Mouse (Mus musculus): Measurements from ENCODE around the gene Krtap15. TPM values are rescaled to one million over a fixed set of nuclear protein-coding genes. Genes with fewer than 3 reads are reported as not detected.

Krtap15 gene
- total RNA-seq (2021), result not detected

DNA sequence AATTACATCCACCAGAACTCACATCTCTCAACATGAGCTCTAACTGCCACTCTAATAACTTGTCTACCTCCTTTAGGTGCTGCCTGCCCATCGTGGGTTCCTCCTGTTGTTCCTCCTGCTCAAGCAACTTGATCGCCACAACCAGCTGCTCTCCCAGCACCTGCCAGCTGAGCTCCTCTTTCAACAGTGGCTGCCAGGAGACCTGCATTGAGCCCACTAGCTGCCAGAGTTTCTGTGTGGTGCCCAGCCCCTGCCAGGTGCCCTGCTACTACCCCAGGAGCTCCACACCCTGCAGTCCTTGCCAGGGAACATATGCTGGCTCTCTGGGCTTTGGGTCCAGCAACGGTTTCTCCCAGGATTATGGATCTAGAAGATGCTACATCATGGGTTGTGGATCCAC, at the start of gene Krtap15:
Krtap15 (plus strand) TSS at position 150 of the 400 bp plus-strand sequence.
- intact Hi-C loops (cut with DNase I), result loop anchor here (10.0 kb wide), 1 partner anchor 445 kb away; no protein-coding TSS in a partner anchor
- no peak for DNase-seq (ENCODE audit: low spot score in 2 of 2)

GRCm38 (mm10) chr16:88774106-88774505, 45.9 kb upstream of the Krtap15 start, which contains the start of gene 2310057N15Rik:
TSS of gene 2310057N15Rik (minus strand) at chr16:88774206.
- intact Hi-C loops (cut with DNase I), result no loop called here
- DNase-seq (ENCODE audit: low spot score in 2 of 2), result no peak

DNA sequence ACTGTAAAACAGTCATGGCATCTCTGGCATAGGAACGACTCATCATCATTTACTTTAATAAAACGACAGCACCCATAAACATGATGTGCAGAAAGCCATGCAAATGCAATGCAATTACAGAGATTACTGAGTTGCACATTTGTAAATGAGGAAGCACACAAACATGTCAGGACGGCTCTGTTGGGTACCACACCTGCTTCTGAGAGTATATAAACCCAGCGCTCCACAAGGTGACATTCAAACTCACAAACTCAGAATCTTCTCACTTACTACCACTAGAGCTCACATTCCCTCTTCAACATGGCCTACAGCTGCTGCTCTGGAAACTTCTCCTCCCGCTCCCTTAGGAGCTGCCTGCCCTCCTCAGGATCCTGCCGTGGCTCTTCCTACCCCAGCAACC, 42.4 kb upstream of the Krtap15 start, which contains the start of gene Gm5965:
Gm5965 (plus strand) TSS at position 301 of the 400 bp plus-strand sequence.
- intact Hi-C loops (cut with DNase I), result no loop called here
- no peak for DNase-seq (ENCODE audit: low spot score in 2 of 2)

GRCm38 (mm10) chr16:88786786-88787185, 33.2 kb upstream of the Krtap15 start:
- intact Hi-C loops (cut with DNase I), result no loop called here
- DNase-seq (ENCODE audit: low spot score in 2 of 2), result no peak

DNA sequence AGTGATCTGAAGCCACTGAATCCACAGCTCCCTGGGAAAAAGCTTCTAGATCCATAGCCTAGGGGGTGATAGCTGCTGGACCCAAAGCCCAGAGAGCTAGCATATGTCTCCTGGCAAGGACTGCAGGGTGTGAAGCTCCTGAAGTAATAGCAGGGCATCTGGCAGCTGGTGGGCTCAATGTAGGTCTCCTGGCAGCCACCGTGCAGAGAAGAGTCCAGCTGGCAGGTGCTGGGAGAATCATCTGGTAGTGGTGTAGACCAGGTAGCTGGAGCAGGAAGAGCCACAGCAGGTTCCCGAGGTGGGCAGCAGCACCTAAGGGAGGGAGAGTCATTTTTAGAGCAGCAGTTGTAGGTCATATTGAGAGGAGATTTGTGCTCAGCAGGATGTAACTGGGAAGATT, 8.2 kb upstream of the Krtap15 start, which contains the start of gene Gm20741:
Gm20741 (minus strand) TSS at position 394 of the 400 bp plus-strand sequence.
- intact Hi-C loops (cut with DNase I), result no loop called here
- DNase-seq (ENCODE audit: low spot score in 2 of 2), result no peak

DNA sequence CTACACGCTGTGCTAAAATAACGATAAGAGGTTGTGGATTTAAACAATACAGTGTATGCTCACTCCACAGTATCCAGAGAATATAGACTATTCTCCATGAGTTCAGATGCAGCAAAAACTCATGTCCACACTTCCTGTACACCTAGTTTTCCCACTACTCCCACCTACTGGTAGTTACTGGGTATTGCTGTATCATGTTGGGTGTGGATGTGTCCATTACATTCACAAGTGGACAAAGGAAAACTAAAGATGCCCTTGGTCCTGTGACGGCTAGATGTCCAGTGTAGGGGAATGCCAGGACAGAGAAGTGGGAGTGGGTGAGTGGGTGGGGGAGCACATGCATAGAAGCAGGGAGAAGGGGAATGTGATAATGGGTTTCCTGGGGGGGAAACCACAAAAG, 3.7 kb downstream of the Krtap15 start:
- intact Hi-C loops (cut with DNase I), result loop anchor here (10.0 kb wide), 1 partner anchor 449 kb away; no protein-coding TSS in a partner anchor

GRCm38 (mm10) chr16:88826095-88826652, 6.2 kb downstream of the Krtap15 start, which contains the start of gene Krtap14:
TSS of gene Krtap14 (minus strand) at chr16:88826145.
- no peak for DNase-seq (ENCODE audit: low spot score in 2 of 2)
- intact Hi-C loops (cut with DNase I), result loop anchor here (10.0 kb wide), 1 partner anchor 451 kb away; no protein-coding TSS in a partner anchor

More for the DNA sequence above, 3.7 kb downstream of the Krtap15 start:
- no peak for DNase-seq (ENCODE audit: low spot score in 2 of 2)

DNA sequence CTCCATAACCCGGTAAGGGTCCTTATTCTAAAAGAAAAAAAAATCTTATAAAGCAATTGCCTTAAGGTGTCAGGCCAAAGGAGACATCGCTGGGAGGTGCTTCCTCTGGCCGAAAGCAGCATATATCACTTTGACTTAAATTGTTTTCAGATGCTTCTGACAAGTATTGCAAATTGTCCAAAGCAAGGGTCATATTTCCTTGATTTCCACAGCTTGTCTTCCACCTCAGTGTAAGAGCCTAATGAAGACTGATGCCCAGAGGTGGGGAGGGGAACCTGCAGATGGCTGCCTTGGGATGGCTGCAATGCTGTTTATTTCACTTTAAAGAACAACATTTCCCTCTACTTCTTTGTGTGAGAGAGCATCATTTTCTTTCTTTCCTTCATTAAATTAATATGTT, 7.0 kb downstream of the Krtap15 start:
- intact Hi-C loops (cut with DNase I), result loop anchor here (10.0 kb wide), 1 partner anchor 452 kb away; no protein-coding TSS in a partner anchor
- DNase-seq (ENCODE audit: low spot score in 2 of 2), result no peak

DNA sequence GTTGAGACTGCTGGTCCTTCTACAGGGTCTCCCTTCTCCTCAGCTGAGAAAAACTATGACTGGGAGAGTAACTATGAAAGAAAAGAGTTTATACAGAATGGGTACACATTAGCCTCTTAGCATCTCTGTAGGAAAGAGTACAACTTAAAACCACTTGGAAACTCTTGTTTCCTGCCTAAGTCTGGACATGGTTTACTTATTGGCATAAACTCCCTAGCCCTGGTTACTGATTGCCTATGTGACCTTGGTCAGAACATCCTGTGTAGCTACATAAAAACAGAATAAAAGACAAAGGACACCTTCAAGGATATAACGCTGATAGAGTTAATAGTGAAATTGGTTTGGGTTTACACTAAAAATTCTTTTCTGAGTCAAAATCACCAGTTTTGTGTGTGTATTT, 27.3 kb downstream of the Krtap15 start:
- intact Hi-C loops (cut with DNase I), result no loop called here
- no peak for DNase-seq (ENCODE audit: low spot score in 2 of 2)

DNA sequence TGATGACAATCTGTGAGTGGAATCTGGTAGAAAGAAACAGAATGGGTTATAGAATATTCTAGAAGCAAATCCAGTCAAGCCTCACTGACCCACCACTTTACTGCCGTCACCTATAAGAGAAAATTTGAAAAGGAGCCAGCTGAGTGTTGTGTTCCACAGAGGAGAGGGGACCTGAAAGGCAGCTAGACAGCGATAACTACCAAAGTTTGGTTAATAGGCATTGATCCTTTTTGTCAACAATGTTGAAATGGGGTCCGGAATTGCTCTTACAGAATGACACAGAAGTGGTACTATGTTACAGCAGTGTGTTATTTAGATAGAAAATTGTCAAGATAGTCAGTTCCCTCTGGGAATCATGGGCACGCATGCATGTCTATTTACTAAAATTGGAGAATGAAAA, 28.5 kb downstream of the Krtap15 start:
- intact Hi-C loops (cut with DNase I), result no loop called here
- no peak for DNase-seq (ENCODE audit: low spot score in 2 of 2)

GRCm38 (mm10) chr16:88851450-88851849, 31.4 kb downstream of the Krtap15 start:
- no peak for DNase-seq (ENCODE audit: low spot score in 2 of 2)
- intact Hi-C loops (cut with DNase I), result no loop called here

GRCm38 (mm10) chr16:88864887-88865407, 44.9 kb downstream of the Krtap15 start:
- intact Hi-C loops (cut with DNase I), result no loop called here
- no peak for DNase-seq (ENCODE audit: low spot score in 2 of 2)

DNA sequence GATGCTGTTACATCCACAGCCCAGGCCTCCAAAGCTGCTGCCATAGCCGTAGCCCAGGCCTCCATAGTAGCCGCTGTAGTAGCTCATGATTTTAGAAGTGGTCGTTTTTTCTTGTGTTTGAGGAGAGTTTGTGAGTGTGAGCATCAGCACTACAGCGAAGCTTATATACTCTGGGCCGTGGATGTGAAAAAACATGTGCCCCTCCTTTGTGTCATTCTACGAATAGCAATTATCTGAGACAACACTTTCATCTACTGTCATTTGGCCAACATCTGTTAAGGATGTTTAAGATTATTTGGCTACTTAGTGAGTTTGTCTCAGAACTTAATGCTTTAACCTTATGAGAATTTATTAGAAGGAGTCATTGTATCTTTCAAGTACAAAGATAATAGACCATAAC, 49.3 kb downstream of the Krtap15 start, which contains the start of gene Krtap19-1:
Krtap19-1 (minus strand) TSS at position 101 of the 400 bp plus-strand sequence.
- intact Hi-C loops (cut with DNase I), result no loop called here
- no peak for DNase-seq (ENCODE audit: low spot score in 2 of 2)

DNA sequence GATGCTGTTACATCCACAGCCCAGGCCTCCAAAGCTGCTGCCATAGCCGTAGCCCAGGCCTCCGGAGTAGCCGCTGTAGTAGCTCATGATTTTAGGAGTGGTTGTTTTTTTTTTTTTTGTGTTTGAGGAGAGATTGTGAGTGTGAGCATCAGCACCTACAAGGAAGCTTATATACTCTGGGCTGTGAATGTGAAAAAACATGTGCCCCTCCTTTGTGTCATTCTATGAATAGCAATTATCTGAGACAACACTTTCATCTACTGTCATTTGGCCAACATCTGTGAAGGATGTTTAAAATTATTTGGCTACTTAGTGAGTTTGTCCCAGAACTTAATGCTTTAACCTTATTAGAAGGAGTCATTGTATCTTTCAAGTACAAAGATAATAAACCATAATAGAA, 54.2 kb downstream of the Krtap15 start, which contains the start of gene Krtap19-2:
Krtap19-2 (minus strand) TSS at position 101 of the 400 bp plus-strand sequence.
- intact Hi-C loops (cut with DNase I), result no loop called here

GRCm38 (mm10) chr16:88877938-88878337, 57.9 kb downstream of the Krtap15 start, which contains the start of gene Krtap19-3:
TSS of gene Krtap19-3 (minus strand) at chr16:88878038.
- intact Hi-C loops (cut with DNase I), result no loop called here
- DNase-seq (ENCODE audit: low spot score in 2 of 2), result no peak

More for the DNA sequence above, 54.2 kb downstream of the Krtap15 start, which contains the start of gene Krtap19-2:
- DNase-seq (ENCODE audit: low spot score in 2 of 2), result no peak

Other genes with a start within 250 kb of the Krtap15 start
- not detected for gene Krtap24-1, start 207.9 kb upstream of the Krtap15 start, total RNA-seq (2021)
- not detected for gene 2310079G19Rik, start 192.5 kb upstream of the Krtap15 start, total RNA-seq (2021)
- gene Krtap26-1, start 172.4 kb upstream of the Krtap15 start, total RNA-seq (2021), result not detected
- not detected for gene Krtap27-1, start 148.5 kb upstream of the Krtap15 start, total RNA-seq (2021)
- gene 2310061N02Rik, start 112.3 kb upstream of the Krtap15 start, total RNA-seq (2021), result not detected
- not detected for gene Krtap13-1, start 91.4 kb upstream of the Krtap15 start, total RNA-seq (2021)
- gene Krtap13, start 68.6 kb upstream of the Krtap15 start, total RNA-seq (2021), result not detected
- not detected for gene 2310034C09Rik, start 61.4 kb upstream of the Krtap15 start, total RNA-seq (2021)
- gene 2310057N15Rik, start 46.0 kb upstream of the Krtap15 start, total RNA-seq (2021), result not detected
- gene Gm5965, start 42.3 kb upstream of the Krtap15 start, total RNA-seq (2021), result not detected
- gene Gm20741, start 8.0 kb upstream of the Krtap15 start, total RNA-seq (2021), result not detected
- not detected for gene Krtap14, start 5.9 kb downstream of the Krtap15 start, total RNA-seq (2021)
- not detected for gene Krtap19-1, start 49.2 kb downstream of the Krtap15 start, total RNA-seq (2021)
- not detected for gene Krtap19-2, start 54.1 kb downstream of the Krtap15 start, total RNA-seq (2021)
- gene Krtap19-3, start 57.8 kb downstream of the Krtap15 start, total RNA-seq (2021), result not detected
- gene Krtap19-4, start 64.9 kb downstream of the Krtap15 start, total RNA-seq (2021), result not detected
- not detected for gene Krtap19-5, start 76.2 kb downstream of the Krtap15 start, total RNA-seq (2021)
- not detected for gene Krtap19-9b, start 112.0 kb downstream of the Krtap15 start, total RNA-seq (2021)
- gene Krtap16-3, start 142.7 kb downstream of the Krtap15 start, total RNA-seq (2021), result not detected
- not detected for gene Krtap22-2, start 190.5 kb downstream of the Krtap15 start, total RNA-seq (2021)
- not detected for gene Gm10229, start 195.1 kb downstream of the Krtap15 start, total RNA-seq (2021)
- gene Krtap6-1, start 211.5 kb downstream of the Krtap15 start, total RNA-seq (2021), result not detected
- not detected for gene Gm10228, start 221.3 kb downstream of the Krtap15 start, total RNA-seq (2021)
- gene Krtap6-5, start 227.7 kb downstream of the Krtap15 start, total RNA-seq (2021), result not detected
- gene 1110025L11Rik, start 243.8 kb downstream of the Krtap15 start, total RNA-seq (2021), result not detected

Data from left cerebral cortex, postnatal 36 days (tissue).